Mouse (Mus musculus) limb, embryonic 12.5 days (tissue): ENCODE results near the gene Eml3. TPM values are rescaled to one million over a fixed set of nuclear protein-coding genes. Genes with fewer than 3 reads are reported as not detected.
"Not testable (repeated sequence)": the region's sequence is repeated elsewhere in the genome, so short reads cannot be mapped to it uniquely, and the experiment has no call there.

ENCODE experiments used
- ATAC-seq: fragments of 200-750 bp; cut with Nextera tagmentation; 2 replicates; pipeline ENCODE4 v1.8.0; 2017; ENCODE audit warnings: low read depth, moderate TSS enrichment; ENCODE audit not compliant: insufficient number of reproducible peaks, insufficient read depth, low FRiP score, low TSS enrichment
- H3K27ac ChIP-seq: fragments of 300-500 bp; sonication (generic); 2 replicates; pipeline ENCODE4 v1.5.1; 2016; ENCODE audit warnings: mild to moderate bottlenecking, moderate library complexity
- H3K27me3 ChIP-seq: fragments of 300-500 bp; sonication (generic); 2 replicates; pipeline ENCODE4 v1.6.1; 2016; ENCODE audit warnings: mild to moderate bottlenecking, moderate library complexity
- H3K36me3 ChIP-seq: fragments of 300-500 bp; sonication (generic); 2 replicates; pipeline ENCODE4 v1.6.1; 2016; ENCODE audit warnings: mild to moderate bottlenecking, moderate library complexity
- H3K4me1 ChIP-seq: fragments of 300-500 bp; sonication (generic); replicated peaks from 2 replicates; pipeline ENCODE4 v1.6.1; 2016
- H3K4me2 ChIP-seq: fragments of 300-500 bp; sonication (generic); 2 replicates; pipeline ENCODE4 v1.6.1; 2016; ENCODE audit warnings: mild to moderate bottlenecking, moderate library complexity
- H3K4me3 ChIP-seq: fragments of 300-500 bp; sonication (generic); replicated peaks from 2 replicates; pipeline ENCODE4 v1.5.1; 2016; ENCODE audit warnings: mild to moderate bottlenecking
- H3K9ac ChIP-seq: fragments of 300-500 bp; sonication (generic); replicated peaks from 2 replicates; pipeline ENCODE4 v1.6.1; 2016; ENCODE audit warnings: mild to moderate bottlenecking, moderate library complexity
- H3K9me3 ChIP-seq: fragments of 300-500 bp; sonication (generic); 2 replicates; pipeline ENCODE4 v1.6.1; 2016; ENCODE audit warnings: mild to moderate bottlenecking, moderate library complexity
- WGBS: fragments of 180-500 bp; shearing (Covaris S2); methylation state at CpG from one replicate; pipeline ENCODE4 v1.1.7; 2016; 5-methylcytosine and 5-hydroxymethylcytosine counted together
- polyA plus RNA-seq: library from polyadenylated mRNA; unstranded; fragments of >200 nt; fragmentation: Nextera tagmentation; extraction: Ambion mirVana; gene quantifications from 2 replicates; pipeline ENCODE4 v1.2.1, GENCODE M21; 2016

Eml3 gene
- polyA plus RNA-seq, 1 experiment from 2014 or later = 34.9 TPM

GRCm38 (mm10) chr19:8953135-8954039 lies 24.0 kb downstream of the Eml3 start, which contains the start of gene Tut1:
TSS of gene Tut1 (plus strand) at chr19:8953847.
- Histone ChIP-seq H3K4me2 (peak within 1 kb of the TSS; percentile 88), H3K27ac (peak within 1 kb of the TSS; percentile 69), H3K9me3 (no peaks in the 10 kb centered on the region), H3K4me3 (peak within 1 kb of the TSS; percentile 80), H3K9ac (peak within 1 kb of the TSS; percentile 77), H3K36me3 (peaks cover 71% of the 10 kb centered on the region), H3K4me1 (peaks cover 20% of the 10 kb centered on the region; the same call in 1 of the 2 replicates), H3K27me3 (no peaks in the 10 kb centered on the region)
- ATAC-seq = peak; percentile 90
- 3% methylated on average over 46 of the region's 46 CpGs for WGBS

GRCm38 (mm10) chr19:8954171-8954570 lies 24.8 kb downstream of the Eml3 start:
- no peak for ATAC-seq
- Histone ChIP-seq H3K4me3 (peak overlapping the region; percentile 80), H3K4me1 (peaks cover 20% of the 10 kb centered on the region; the same call in 1 of the 2 replicates), H3K27me3 (no peaks in the 10 kb centered on the region), H3K9me3 (no peaks in the 10 kb centered on the region), H3K36me3 (peaks cover 70% of the 10 kb centered on the region), H3K27ac (peak overlapping the region; percentile 69), H3K9ac (peak overlapping the region; percentile 77), H3K4me2 (peak overlapping the region; percentile 88)
- WGBS = 7% methylated on average over 9 of the region's 9 CpGs

GRCm38 (mm10) chr19:8962256-8962655 lies 32.9 kb downstream of the Eml3 start:
- no peak overlapping the region for H3K9ac ChIP-seq
- no peak overlapping the region for H3K4me3 ChIP-seq
- 82% methylated on average over 2 of the region's 2 CpGs for WGBS
- peaks cover 84% of the 10 kb centered on the region for H3K36me3 ChIP-seq
- ATAC-seq = no peak
- H3K27me3 ChIP-seq = no peaks in the 10 kb centered on the region
- H3K9me3 ChIP-seq = no peaks in the 10 kb centered on the region
- H3K4me1 ChIP-seq = peaks cover 11% of the 10 kb centered on the region
- no peak overlapping the region for H3K27ac ChIP-seq
- no peak overlapping the region for H3K4me2 ChIP-seq

DNA sequence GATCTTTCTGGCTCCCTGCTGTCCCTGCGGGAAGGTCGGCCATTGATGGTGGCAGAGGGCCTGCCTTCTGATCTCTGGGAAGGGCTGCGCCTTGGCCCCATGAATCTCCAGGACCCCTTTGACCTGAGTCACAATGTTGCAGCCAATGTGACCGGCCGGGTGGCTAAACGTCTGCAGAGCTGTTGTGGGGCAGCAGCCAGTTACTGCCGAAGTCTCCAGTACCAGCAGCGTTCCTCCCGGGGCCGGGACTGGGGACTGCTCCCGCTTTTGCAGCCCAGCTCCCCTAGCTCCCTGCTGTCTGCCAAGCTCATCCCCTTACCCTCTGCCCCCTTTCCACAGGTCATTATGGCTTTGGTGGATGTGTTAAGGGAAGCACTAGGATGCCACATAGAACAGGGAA lies 35.7 kb downstream of the Eml3 start:
- H3K27me3 ChIP-seq = no peaks in the 10 kb centered on the region
- H3K9me3 ChIP-seq = no peaks in the 10 kb centered on the region
- WGBS = 90% methylated on average over 11 of the region's 11 CpGs
- ATAC-seq = no peak
- peaks cover 16% of the 10 kb centered on the region for H3K4me1 ChIP-seq
- 0 out of 2 replicates have a peak overlapping the region, but pooled peaks have one; percentile 61 for H3K9ac ChIP-seq
- peak overlapping the region; percentile 82; the same call in 1 of the 2 replicates for H3K4me3 ChIP-seq
- H3K27ac ChIP-seq = 0 out of 2 replicates have a peak overlapping the region, but pooled peaks have one; percentile 1
- H3K36me3 ChIP-seq = peaks cover 75% of the 10 kb centered on the region
- peak overlapping the region; percentile 91; the same call in 1 of the 2 replicates for H3K4me2 ChIP-seq

- Histone ChIP-seq H3K27me3 (no peaks in the 10 kb centered on the region), H3K27ac (peak overlapping the region; percentile 94), H3K4me3 (peak overlapping the region; percentile 82), H3K36me3 (peaks cover 75% of the 10 kb centered on the region), H3K9me3 (no peaks in the 10 kb centered on the region), H3K4me1 (peaks cover 16% of the 10 kb centered on the region), H3K4me2 (peak overlapping the region; percentile 91), H3K9ac (peak overlapping the region; percentile 61; the same call in 1 of the 2 replicates)
- ATAC-seq = no peak
- 77% methylated on average over 8 of the region's 8 CpGs for WGBS
These were observed 36.4 kb downstream of the Eml3 start for GRCm38 (mm10) chr19:8965771-8966170.

GRCm38 (mm10) chr19:8966198-8966589 lies 36.8 kb downstream of the Eml3 start:
- peak overlapping the region; percentile 91 for H3K4me2 ChIP-seq
- H3K36me3 ChIP-seq = peaks cover 75% of the 10 kb centered on the region
- peak overlapping the region; percentile 82 for H3K4me3 ChIP-seq
- 41% methylated on average over 5 of the region's 5 CpGs for WGBS
- H3K27me3 ChIP-seq = no peaks in the 10 kb centered on the region
- peak overlapping the region; percentile 61 for H3K9ac ChIP-seq
- H3K9me3 ChIP-seq = no peaks in the 10 kb centered on the region
- H3K4me1 ChIP-seq = peaks cover 16% of the 10 kb centered on the region
- H3K27ac ChIP-seq = peak overlapping the region; percentile 94
- ATAC-seq = no peak

- H3K27me3 ChIP-seq = no peaks in the 10 kb centered on the region
- peak within 1 kb of the TSS; percentile 94 for H3K9ac ChIP-seq
- WGBS = under 1% methylated on average over 52 of the region's 52 CpGs
- peak within 1 kb of the TSS; percentile 82 for H3K4me3 ChIP-seq
- peak within 1 kb of the TSS; percentile 91 for H3K4me2 ChIP-seq
- no peaks in the 10 kb centered on the region for H3K9me3 ChIP-seq
- H3K27ac ChIP-seq = peak within 1 kb of the TSS; percentile 94
- peak; percentile 99 for ATAC-seq
- peaks cover 16% of the 10 kb centered on the region for H3K4me1 ChIP-seq
- H3K36me3 ChIP-seq = peaks cover 75% of the 10 kb centered on the region
These were observed 37.4 kb downstream of the Eml3 start, which contains the start of gene Eef1g for GRCm38 (mm10) chr19:8966590-8967372. TSS of gene Eef1g (plus strand) at chr19:8967041.

GRCm38 (mm10) chr19:8967373-8967743 lies 38.0 kb downstream of the Eml3 start:
- no peaks in the 10 kb centered on the region for H3K9me3 ChIP-seq
- ATAC-seq = no peak
- WGBS = 0% methylated on average over 8 of the region's 8 CpGs
- H3K4me3 ChIP-seq = peak overlapping the region; percentile 82
- H3K27ac ChIP-seq = peak overlapping the region; percentile 94
- peak overlapping the region; percentile 94 for H3K9ac ChIP-seq
- H3K36me3 ChIP-seq = peaks cover 75% of the 10 kb centered on the region
- H3K4me2 ChIP-seq = peak overlapping the region; percentile 91
- H3K4me1 ChIP-seq = peaks cover 16% of the 10 kb centered on the region
- H3K27me3 ChIP-seq = no peaks in the 10 kb centered on the region

DNA sequence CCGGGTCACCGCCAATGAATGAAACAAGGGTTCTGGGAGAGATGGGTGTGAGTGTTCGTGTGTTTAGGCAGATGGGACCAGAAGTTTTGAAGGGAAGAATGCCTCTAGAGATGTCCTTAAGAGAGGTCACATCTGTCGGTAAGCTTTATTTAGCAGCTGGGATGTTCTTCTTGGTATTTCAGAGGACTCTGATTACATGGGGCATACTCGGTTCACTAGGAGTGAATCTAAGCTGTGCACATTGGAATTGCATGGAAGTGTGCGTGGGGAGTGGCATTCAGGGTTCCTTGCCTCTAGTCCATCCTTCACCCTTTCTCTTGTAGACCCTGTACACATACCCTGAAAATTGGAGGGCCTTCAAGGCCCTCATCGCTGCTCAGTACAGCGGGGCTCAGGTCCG lies 38.5 kb downstream of the Eml3 start:
- H3K9me3 ChIP-seq = no peaks in the 10 kb centered on the region
- peaks cover 16% of the 10 kb centered on the region for H3K4me1 ChIP-seq
- peak overlapping the region; percentile 91 for H3K4me2 ChIP-seq
- ATAC-seq = no peak
- WGBS = 5% methylated on average over 9 of the region's 9 CpGs
- no peaks in the 10 kb centered on the region for H3K27me3 ChIP-seq
- H3K4me3 ChIP-seq = peak overlapping the region; percentile 82
- peak overlapping the region; percentile 94 for H3K9ac ChIP-seq
- H3K27ac ChIP-seq = peak overlapping the region; percentile 94
- H3K36me3 ChIP-seq = peaks cover 75% of the 10 kb centered on the region

- WGBS = 90% methylated on average over 8 of the region's 8 CpGs
- H3K27ac ChIP-seq, H3K27me3 ChIP-seq, ATAC-seq, H3K4me2 ChIP-seq, H3K9me3 ChIP-seq, H3K9ac ChIP-seq, H3K4me3 ChIP-seq: not testable (repeated sequence)
- H3K4me1 ChIP-seq = peaks cover 12% of the 10 kb centered on the region
- peaks cover 88% of the 10 kb centered on the region for H3K36me3 ChIP-seq
These were observed 43.1 kb downstream of the Eml3 start for GRCm38 (mm10) chr19:8972491-8972890.

- H3K27ac ChIP-seq = no peak overlapping the region
- peaks cover 7% of the 10 kb centered on the region for H3K4me1 ChIP-seq
- no peak for ATAC-seq
- no peaks in the 10 kb centered on the region for H3K27me3 ChIP-seq
- H3K4me3 ChIP-seq = no peak overlapping the region
- no peak overlapping the region for H3K4me2 ChIP-seq
- 85% methylated on average over 1 of the region's 1 CpGs for WGBS
- H3K9ac ChIP-seq = no peak overlapping the region
- H3K9me3 ChIP-seq = no peaks in the 10 kb centered on the region
- peaks cover 98% of the 10 kb centered on the region for H3K36me3 ChIP-seq
These were observed 45.3 kb downstream of the Eml3 start for GRCm38 (mm10) chr19:8974638-8975037.
